Mouse (Mus musculus) midbrain, embryonic 14.5 days (tissue): ENCODE measurements around the gene Vti1a. TPM values are rescaled to one million over a fixed set of nuclear protein-coding genes. Genes with fewer than 3 reads are reported as not detected.

Experiments
- ATAC-seq: fragments of 200-750 bp; cut with Nextera tagmentation; 2 replicates; pipeline ENCODE4 v1.8.0; 2017; ENCODE audit warnings: moderate number of reproducible peaks, moderate library complexity; ENCODE audit not compliant: low FRiP score, low TSS enrichment
- DNase-seq: peaks from one replicate; pipeline ENCODE4 v3.0.0-alpha.2; 2015
- H3K27ac ChIP-seq: fragments of 300-500 bp; sonication (generic); replicated peaks from 2 replicates; pipeline ENCODE4 v1.5.1; 2014; ENCODE audit warnings: mild to moderate bottlenecking, low read depth, low read length, moderate library complexity
- H3K27me3 ChIP-seq: fragments of 300-500 bp; sonication (generic); 2 replicates; pipeline ENCODE4 v1.6.1; 2014; ENCODE audit warnings: low read length, control low read depth, mixed read lengths; ENCODE audit not compliant: control insufficient read depth, insufficient read depth
- H3K36me3 ChIP-seq: fragments of 300-500 bp; sonication (generic); 2 replicates; pipeline ENCODE4 v1.6.1; 2014; ENCODE audit warnings: low read length, control low read depth; ENCODE audit not compliant: control insufficient read depth, insufficient read depth
- H3K4me1 ChIP-seq: fragments of 300-500 bp; sonication (generic); 2 replicates; pipeline ENCODE4 v1.6.1; 2014; ENCODE audit warnings: mild to moderate bottlenecking, antibody characterized with exemption, low read length, control low read depth; ENCODE audit not compliant: control insufficient read depth, insufficient read depth
- H3K4me2 ChIP-seq: fragments of 300-500 bp; sonication (generic); 2 replicates; pipeline ENCODE4 v1.6.1; 2014; ENCODE audit warnings: mild to moderate bottlenecking, low read length, moderate library complexity
- H3K4me3 ChIP-seq: fragments of 300-500 bp; sonication (generic); replicated peaks from 2 replicates; pipeline ENCODE4 v1.5.1; 2014; ENCODE audit warnings: low read depth, low read length
- H3K9ac ChIP-seq: fragments of 300-500 bp; sonication (generic); replicated peaks from 2 replicates; pipeline ENCODE4 v1.6.1; 2014; ENCODE audit warnings: mild to moderate bottlenecking, low read length, moderate library complexity
- H3K9me3 ChIP-seq: fragments of 300-500 bp; sonication (generic); 2 replicates; pipeline ENCODE4 v1.6.1; 2016; ENCODE audit warnings: low read length, control low read depth, mixed read lengths; ENCODE audit not compliant: control insufficient read depth
- WGBS: fragments of 180-500 bp; shearing (Covaris S2); extraction: QIAGEN DNeasy Blood & Tissue Kit; methylation state at CpG from one replicate; pipeline ENCODE4 v1.1.7; 2014; 5-methylcytosine and 5-hydroxymethylcytosine counted together
- polyA plus RNA-seq: library from polyadenylated mRNA; unstranded; fragments of >200 nt; fragmentation: Nextera tagmentation; extraction: Ambion mirVana; gene quantifications from 2 replicates; pipeline ENCODE4 v1.2.1, GENCODE M21; 2014

Vti1a gene
- polyA plus RNA-seq, 1 experiment from 2014 or later = 33.9 TPM

- H3K27ac ChIP-seq = no peak overlapping the region
- H3K4me3 ChIP-seq = no peak overlapping the region
- no peak overlapping the region for H3K9ac ChIP-seq
- no peaks in the 10 kb centered on the region for H3K27me3 ChIP-seq
- WGBS = 92% methylated on average over 12 of the region's 12 CpGs
- H3K9me3 ChIP-seq = no peaks in the 10 kb centered on the region
- DNase-seq (no peak), ATAC-seq (no peak)
- H3K4me2 ChIP-seq = no peak overlapping the region
- no peaks in the 10 kb centered on the region for H3K36me3 ChIP-seq
- no peaks in the 10 kb centered on the region for H3K4me1 ChIP-seq
These were observed 253.8 kb downstream of the Vti1a start for GRCm38 (mm10) chr19:55569894-55570293.

- H3K4me3 ChIP-seq = no peak overlapping the region
- 95% methylated on average over 9 of the region's 9 CpGs for WGBS
- no peaks in the 10 kb centered on the region for H3K36me3 ChIP-seq
- no peak overlapping the region for H3K27ac ChIP-seq
- H3K4me2 ChIP-seq = no peak overlapping the region
- no peaks in the 10 kb centered on the region for H3K27me3 ChIP-seq
- no peaks in the 10 kb centered on the region for H3K9me3 ChIP-seq
- DNase-seq (no peak), ATAC-seq (no peak)
- no peaks in the 10 kb centered on the region for H3K4me1 ChIP-seq
- H3K9ac ChIP-seq = no peak overlapping the region
These were observed 254.6 kb downstream of the Vti1a start for GRCm38 (mm10) chr19:55570520-55571296.

- no peak overlapping the region for H3K27ac ChIP-seq
- H3K9ac ChIP-seq = no peak overlapping the region
- WGBS = 95% methylated on average over 8 of the region's 8 CpGs
- no peak for ATAC-seq
- H3K27me3 ChIP-seq = no peaks in the 10 kb centered on the region
- no peaks in the 10 kb centered on the region for H3K36me3 ChIP-seq
- H3K9me3 ChIP-seq = no peaks in the 10 kb centered on the region
- H3K4me3 ChIP-seq = no peak overlapping the region
- no peak for DNase-seq
- no peak overlapping the region for H3K4me2 ChIP-seq
- H3K4me1 ChIP-seq = no peaks in the 10 kb centered on the region
These were observed 255.4 kb downstream of the Vti1a start for GRCm38 (mm10) chr19:55571486-55571885.

- peak overlapping the region; percentile 76; the same call in 1 of the 2 replicates for H3K27ac ChIP-seq
- no peak overlapping the region for H3K4me2 ChIP-seq
- H3K4me3 ChIP-seq = no peak overlapping the region
- no peaks in the 10 kb centered on the region for H3K36me3 ChIP-seq
- 81% methylated on average over 25 of the region's 25 CpGs for WGBS
- H3K4me1 ChIP-seq = peaks cover 12% of the 10 kb centered on the region
- H3K9me3 ChIP-seq = no peaks in the 10 kb centered on the region
- H3K27me3 ChIP-seq = 0 out of 2 replicates have a peak, but pooled peaks cover 3% of the 10 kb centered on the region
- ATAC-seq = no peak
- H3K9ac ChIP-seq = 0 out of 2 replicates have a peak overlapping the region, but pooled peaks have one; percentile 26
- DNase-seq = no peak
These were observed 261.4 kb downstream of the Vti1a start for GRCm38 (mm10) chr19:55577306-55578042.

GRCm38 (mm10) chr19:55578094-55579085 is 262.3 kb downstream of the Vti1a start:
- Histone ChIP-seq H3K27ac (peak overlapping the region; percentile 76), H3K9me3 (no peaks in the 10 kb centered on the region), H3K4me2 (peak overlapping the region; percentile 15; the same call in 1 of the 2 replicates), H3K4me1 (peaks cover 12% of the 10 kb centered on the region), H3K9ac (0 out of 2 replicates have a peak overlapping the region, but pooled peaks have one; percentile 20), H3K27me3 (0 out of 2 replicates have a peak, but pooled peaks cover 3% of the 10 kb centered on the region), H3K36me3 (no peaks in the 10 kb centered on the region), H3K4me3 (no peak overlapping the region)
- 46% methylated on average over 17 of the region's 17 CpGs for WGBS
- DNase-seq = peak; percentile 89
- peak; percentile 90 for ATAC-seq

GRCm38 (mm10) chr19:55579310-55579709 is 263.2 kb downstream of the Vti1a start:
- DNase-seq (no peak), ATAC-seq (no peak)
- WGBS = 87% methylated on average over 4 of the region's 4 CpGs
- H3K4me1 ChIP-seq = peaks cover 12% of the 10 kb centered on the region
- H3K27me3 ChIP-seq = 0 out of 2 replicates have a peak, but pooled peaks cover 3% of the 10 kb centered on the region
- H3K27ac ChIP-seq = no peak overlapping the region
- H3K9me3 ChIP-seq = no peaks in the 10 kb centered on the region
- H3K36me3 ChIP-seq = no peaks in the 10 kb centered on the region
- H3K4me3 ChIP-seq = no peak overlapping the region
- H3K4me2 ChIP-seq = no peak overlapping the region
- H3K9ac ChIP-seq = no peak overlapping the region

- Histone ChIP-seq H3K4me3 (no peak overlapping the region), H3K27ac (no peak overlapping the region), H3K27me3 (0 out of 2 replicates have a peak, but pooled peaks cover 3% of the 10 kb centered on the region), H3K36me3 (no peaks in the 10 kb centered on the region), H3K9ac (no peak overlapping the region), H3K4me2 (no peak overlapping the region), H3K4me1 (peaks cover 12% of the 10 kb centered on the region), H3K9me3 (no peaks in the 10 kb centered on the region)
- ATAC-seq = no peak
- no peak for DNase-seq
- 92% methylated on average over 8 of the region's 8 CpGs for WGBS
These were observed 264.1 kb downstream of the Vti1a start for GRCm38 (mm10) chr19:55580152-55580551.

GRCm38 (mm10) chr19:55580667-55581066 is 264.6 kb downstream of the Vti1a start:
- Histone ChIP-seq H3K9ac (no peak overlapping the region), H3K27ac (no peak overlapping the region), H3K9me3 (no peaks in the 10 kb centered on the region), H3K4me2 (no peak overlapping the region), H3K36me3 (no peaks in the 10 kb centered on the region), H3K4me1 (peaks cover 12% of the 10 kb centered on the region), H3K4me3 (no peak overlapping the region), H3K27me3 (0 out of 2 replicates have a peak, but pooled peaks cover 3% of the 10 kb centered on the region)
- ATAC-seq (no peak), DNase-seq (no peak)
- WGBS = 88% methylated on average over 6 of the region's 6 CpGs
